Comparison of ENCODE assay signal across 8 mouse cellular contexts in the genomic region with DNA sequence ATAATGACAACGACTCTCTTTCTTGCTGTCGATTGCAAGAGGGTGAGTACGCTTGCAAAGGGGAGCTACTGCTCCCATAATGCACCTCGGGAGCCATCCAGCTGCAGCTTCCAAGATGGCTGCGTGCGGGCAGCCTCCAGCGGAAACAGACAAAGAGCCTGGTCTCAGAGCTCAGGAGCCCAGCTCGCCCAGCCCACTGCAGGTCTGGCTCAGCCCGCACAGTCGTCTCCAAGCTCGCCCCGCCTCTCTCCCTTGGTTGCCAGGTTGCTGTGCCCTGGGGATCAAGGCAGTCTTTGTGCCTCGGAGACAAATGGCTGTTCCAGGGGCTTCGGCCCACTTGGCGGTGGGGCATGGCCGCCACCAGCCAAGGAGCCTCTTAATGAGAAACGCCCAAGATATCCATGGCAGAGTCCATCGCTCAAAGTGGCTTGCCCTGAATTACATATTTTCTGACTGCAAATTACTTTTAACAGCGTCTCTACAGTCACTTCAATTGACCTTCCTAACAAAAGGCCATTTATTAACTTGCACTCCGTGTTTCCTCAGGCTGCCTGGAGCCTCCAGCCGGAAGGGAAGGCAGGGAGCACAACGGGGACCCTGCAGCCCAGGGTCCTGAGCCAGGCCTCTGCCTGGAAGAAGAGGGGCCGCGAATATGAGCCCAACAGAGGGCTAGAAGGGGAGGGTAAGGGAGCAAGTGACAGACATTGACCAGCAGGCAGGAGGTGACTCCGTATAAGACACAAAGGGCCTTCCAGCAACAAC. TPM values are rescaled to one million over a fixed set of nuclear protein-coding genes. Genes with fewer than 3 reads are reported as not detected.
A peak's percentile ranks its signal among the peaks of the same experiment; 100 is the strongest.
DNase-seq lines count a peak whose midpoint lies in the region; ATAC-seq and TF ChIP-seq lines count a peak whose summit lies in the region.

No protein-coding gene starts in this region.

- peak overlapping the region; percentile 43 for H3K4me2 ChIP-seq in forebrain, postnatal 0 days (ENCODE audit: low read depth)
- H3K4me2 ChIP-seq in lung, embryonic 16.5 days (ENCODE audit: low read depth, low read length), result peak overlapping the region; percentile 30

- peak overlapping the region; percentile 51 for H3K9ac ChIP-seq in forebrain, postnatal 0 days
- H3K9ac ChIP-seq in lung, embryonic 16.5 days (ENCODE audit: low read length), result 0 out of 2 replicates have a peak overlapping the region, but pooled peaks have one; percentile 23

- peak overlapping the region; percentile 4 for H3K27ac ChIP-seq in cerebellum, adult 2 months (ENCODE audit: insufficient read depth, low read length)
- H3K27ac ChIP-seq in forebrain, postnatal 0 days (ENCODE audit: low read depth, low read length), result peak overlapping the region; percentile 95
- peak overlapping the region; percentile 85 for H3K27ac ChIP-seq in layer of hippocampus, adult 2 months
- peak overlapping the region; percentile 93 for H3K27ac ChIP-seq in lung, embryonic 16.5 days (ENCODE audit: low read length)

- intact Hi-C loops in heart, postnatal 36 days (cut with DNase I), result no loop called here

- H3K27me3 ChIP-seq in cerebellum, adult 2 months (ENCODE audit: control insufficient read depth, insufficient read depth, low read length), result no peaks in the 10 kb centered on the region
- no peaks in the 10 kb centered on the region for H3K27me3 ChIP-seq in forebrain, postnatal 0 days (ENCODE audit: insufficient read depth, low read length)
- H3K27me3 ChIP-seq in lung, embryonic 16.5 days (ENCODE audit: control insufficient read depth, insufficient read depth, low read depth, low read length), result no peaks in the 10 kb centered on the region

- peak overlapping the region; percentile 11 for H3K4me3 ChIP-seq in cerebellum, adult 2 months (replicated peaks; ENCODE audit: insufficient read depth, low read depth, low read length)
- no peak overlapping the region for H3K4me3 ChIP-seq in forebrain, postnatal 0 days (ENCODE audit: low read depth, low read length)
- peak overlapping the region; percentile 17; the same call in 1 of the 2 replicates for H3K4me3 ChIP-seq in layer of hippocampus, adult 2 months
- no peak overlapping the region for H3K4me3 ChIP-seq in lung, embryonic 16.5 days (ENCODE audit: low read length)

- peak; percentile 93 for ATAC-seq in forebrain, postnatal 0 days
- ATAC-seq in lung, embryonic 16.5 days (ENCODE audit: low read depth), result peak; percentile 61

- TF ChIP-seq POLR2A in cerebellum, adult 2 months (IDR thresholded peaks at IDR 0.05; ENCODE audit: borderline replicate concordance, insufficient read depth, low read length), result no peak

- peaks cover 31% of the 10 kb centered on the region for H3K4me1 ChIP-seq in cerebellum, adult 2 months (ENCODE audit: control insufficient read depth, insufficient read depth, low read length)
- peaks cover 33% of the 10 kb centered on the region for H3K4me1 ChIP-seq in forebrain, postnatal 0 days (ENCODE audit: insufficient read depth)
- H3K4me1 ChIP-seq in lung, embryonic 16.5 days (replicated peaks; ENCODE audit: control insufficient read depth, insufficient read depth, low read length), result peaks cover 63% of the 10 kb centered on the region

- H3K9me3 ChIP-seq in forebrain, postnatal 0 days (ENCODE audit: low read length), result no peaks in the 10 kb centered on the region
- no peaks in the 10 kb centered on the region for H3K9me3 ChIP-seq in lung, embryonic 16.5 days (ENCODE audit: control insufficient read depth, low read length)

- WGBS in cerebellum, adult 2 months, result 26% methylated on average over 25 of the region's 25 CpGs
- 4% methylated on average over 25 of the region's 25 CpGs for WGBS in forebrain, postnatal 0 days
- WGBS in lung, embryonic 16.5 days, result 18% methylated on average over 25 of the region's 25 CpGs

- peaks cover 22% of the 10 kb centered on the region for H3K36me3 ChIP-seq in forebrain, postnatal 0 days (ENCODE audit: insufficient read depth)
- peaks cover 6% of the 10 kb centered on the region for H3K36me3 ChIP-seq in lung, embryonic 16.5 days (ENCODE audit: control insufficient read depth, insufficient read depth, low read length)

- DNase-seq in ES-CJ7 (ENCODE audit: low read depth, low spot score), result peak; percentile 72
- DNase-seq in cerebellum, adult 2 months, result peak; percentile 61 to 74
- DNase-seq in forebrain, postnatal 0 days, result peak; percentile 90
- DNase-seq in heart, postnatal 36 days, result peak; percentile 22 to 35
- peak; percentile 78 to 88 for DNase-seq in layer of hippocampus, adult 2 months (ENCODE audit: low spot score in 2 of 2)
- peak; percentile 87 for DNase-seq in right cerebral cortex, adult 18-20 months
- no peak for DNase-seq in spleen, postnatal 14 days (ENCODE audit: low spot score in 2 of 2)

- no peak for TF ChIP-seq CTCF in cerebellum, adult 2 months (IDR thresholded peaks at IDR 0.05; ENCODE audit: borderline replicate concordance, insufficient read depth, low read depth, low read length)
- TF ChIP-seq CTCF in forebrain, postnatal 0 days (IDR thresholded peaks at IDR 0.05; ENCODE audit: low read depth), result no peak
- no peak for TF ChIP-seq CTCF in layer of hippocampus, adult 2 months (conservative IDR thresholded peaks at IDR 0.05)

RNA-seq across cellular contexts. Expression of gene Mvb12b, which starts 11.0 kb away (rescaled TPM):
- polyA plus RNA-seq in cerebellum, adult 2 months (2012; rRNA removed), result 68.4 and 70.8 TPM in 2 replicates
- total RNA-seq in forebrain, postnatal 0 days (2014; rRNA removed), result 107 and 141 TPM in 2 replicates
- polyA plus RNA-seq in forebrain, postnatal 0 days (2015; fragmentation: Nextera tagmentation; extraction: Ambion mirVana), result 72.0 and 82.8 TPM in 2 replicates
- total RNA-seq in heart, postnatal 36 days (2021), result 10 to 100 TPM; 17.3 to 18.0 TPM
- total RNA-seq in layer of hippocampus, adult 2 months (2021), result 10 to 100 TPM; 82.0 to 83.6 TPM
- polyA plus RNA-seq in lung, embryonic 16.5 days (2015; fragmentation: Nextera tagmentation; extraction: Ambion mirVana), result 19.2 and 21.6 TPM in 2 replicates

Comparison
In these comparisons a context has a peak if more than half of its experiments do, and no peak if none do; other contexts are left out.
1. DNase-seq: peak in ES-CJ7 (single experiment), cerebellum, adult 2 months (2 of 2), forebrain, postnatal 0 days (single experiment), heart, postnatal 36 days (2 of 2), layer of hippocampus, adult 2 months (2 of 2) and right cerebral cortex, adult 18-20 months (single experiment); none in spleen, postnatal 14 days (0 of 2).
2. H3K27ac ChIP-seq: peak in every context shown above with its lines; median percentile 95 in forebrain, postnatal 0 days; 93 in lung, embryonic 16.5 days; 85 in layer of hippocampus, adult 2 months; 4 in cerebellum, adult 2 months.
3. H3K4me3 ChIP-seq: peak in cerebellum, adult 2 months (single experiment) and layer of hippocampus, adult 2 months (single experiment); none in forebrain, postnatal 0 days (single experiment) and lung, embryonic 16.5 days (single experiment).